Mouse (Mus musculus) stomach, adult 2 months (tissue): ENCODE measurements around the gene Rbp3. TPM values are rescaled to one million over a fixed set of nuclear protein-coding genes. Genes with fewer than 3 reads are reported as not detected.

ENCODE experiments used
- polyA plus RNA-seq: library from polyadenylated mRNA; depleted of rRNA; stranded (reverse); fragments of >200 nt; gene quantifications from 2 replicates; pipeline ENCODE4 v1.2.3, GENCODE M21; 2012; rRNA removed

Gene Rbp3
- not detected in 2 replicates for polyA plus RNA-seq

GRCm38 (mm10) chr14:33953761-33954160, at the start of gene Rbp3:
Rbp3 (plus strand) TSS chr14:33954003.

DNA sequence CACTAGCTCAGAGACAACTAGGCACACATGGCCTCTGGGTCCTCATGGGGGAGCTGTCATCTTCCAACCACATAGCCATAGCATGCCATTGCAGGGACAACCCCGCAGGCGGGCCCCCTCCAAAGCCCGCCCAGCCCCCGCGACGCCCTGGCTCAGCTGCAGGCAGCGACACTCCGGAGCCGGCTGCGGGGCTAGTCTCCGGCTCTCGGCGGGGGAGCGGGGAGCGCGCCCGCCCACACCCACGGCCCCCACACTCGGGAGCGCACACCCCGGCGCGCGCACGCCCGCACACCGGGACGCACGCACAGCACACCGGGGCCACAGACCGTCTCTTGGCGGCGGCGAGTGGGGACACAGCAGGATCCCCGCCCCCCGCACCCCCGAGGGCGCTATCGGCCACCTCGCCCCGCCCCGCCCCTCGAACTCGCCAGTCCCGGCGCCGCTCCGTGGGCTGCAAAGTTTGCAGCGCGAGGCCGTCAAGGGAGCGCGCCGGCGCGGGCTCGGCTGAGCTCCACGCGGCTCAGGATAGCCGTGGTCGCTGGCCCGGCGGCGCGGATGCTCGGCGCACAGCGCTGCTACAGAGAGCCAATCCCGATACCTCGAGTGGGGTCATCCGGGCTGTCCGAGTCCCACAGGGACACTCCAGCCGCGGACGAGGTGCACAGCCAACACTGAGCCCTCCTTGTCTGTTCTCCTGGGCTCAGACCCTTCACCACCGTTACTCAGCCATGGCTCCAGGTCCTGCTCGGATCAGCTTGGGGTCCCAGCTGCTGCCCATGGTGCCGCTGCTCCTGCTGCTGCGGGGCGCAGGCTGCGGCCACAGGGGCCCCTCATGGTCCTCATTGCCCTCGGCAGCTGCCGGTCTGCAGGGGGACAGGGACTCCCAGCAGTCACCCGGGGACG, 30.4 kb upstream of the Rbp3 start, which contains the start of gene Gdf10:
Gdf10 (plus strand) TSS at position 420 of the 903 bp plus-strand sequence.

DNA sequence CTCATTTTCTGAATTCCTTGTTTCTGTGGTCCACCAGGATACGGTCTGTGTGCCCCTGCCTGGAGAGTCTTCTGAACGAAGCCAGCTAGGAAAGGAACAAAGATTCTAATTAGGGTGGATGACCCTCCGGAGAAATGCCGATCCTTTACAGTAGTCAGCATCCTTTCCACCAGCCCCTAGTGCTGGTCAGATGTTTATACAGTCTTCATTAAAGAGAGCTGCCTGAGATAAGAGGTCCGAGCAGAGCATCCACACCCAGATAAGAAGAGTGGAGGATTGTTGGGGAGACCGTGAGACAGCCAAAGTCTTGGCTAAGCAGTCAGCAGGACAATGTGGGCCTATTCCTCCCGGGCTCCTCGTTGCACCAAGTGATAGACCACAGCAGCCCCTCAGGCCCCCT, 13.1 kb upstream of the Rbp3 start, which contains the start of gene Gdf2:
Gdf2 (plus strand) TSS at position 301 of the 400 bp plus-strand sequence.

GRCm38 (mm10) chr14:33978604-33979059, 24.8 kb downstream of the Rbp3 start, which contains the start of gene Zfp488:
Zfp488 (minus strand) TSS chr14:33978764.

Other genes starting within 250 kb of the Rbp3 start
- gene Gdf10, start 30.4 kb upstream of the Rbp3 start, polyA plus RNA-seq: 1.4 and 1.5 TPM in 2 replicates
- not detected in 2 replicates for gene Gdf2, start 13.0 kb upstream of the Rbp3 start, polyA plus RNA-seq
- gene Zfp488, start 24.8 kb downstream of the Rbp3 start, polyA plus RNA-seq: not detected in 2 replicates
- not detected in 2 replicates for gene Gm30083, start 61.2 kb downstream of the Rbp3 start, polyA plus RNA-seq
- gene Gm5460, start 62.8 kb downstream of the Rbp3 start, polyA plus RNA-seq: 0.03 TPM in 1 of 2 replicates, not detected in the other
- not detected in 2 replicates for gene Antxrl, start 98.7 kb downstream of the Rbp3 start, polyA plus RNA-seq
- gene Anxa8, start 132.0 kb downstream of the Rbp3 start, polyA plus RNA-seq: 3.6 and 6.2 TPM in 2 replicates
- gene A630023A22Rik, start 148.8 kb downstream of the Rbp3 start, polyA plus RNA-seq: not detected in 2 replicates
- 1.1 and 1.4 TPM in 2 replicates for gene Npy4r, start 198.5 kb downstream of the Rbp3 start, polyA plus RNA-seq
- 0.19 and 0.29 TPM in 2 replicates for gene Gprin2, start 247.7 kb downstream of the Rbp3 start, polyA plus RNA-seq